Mouse (Mus musculus): ENCODE results near the gene Rnf19b. TPM values are rescaled to one million over a fixed set of nuclear protein-coding genes. Genes with fewer than 3 reads are reported as not detected.

Rnf19b gene
- total and polyA plus RNA-seq, 2 experiments = 35.0 to 49.1 TPM

- Histone ChIP-seq H3K36me3 (ENCODE audit: control insufficient read depth, insufficient read depth, low read length) (no peaks in the 10 kb centered on the region), H3K4me3 (ENCODE audit: insufficient read depth, low read depth, low read length) (no peak overlapping the region), H3K9ac (ENCODE audit: low read depth, low read length) (no peak overlapping the region), H3K27me3 (ENCODE audit: control insufficient read depth, insufficient read depth, low read length) (peaks cover 13% of the 10 kb centered on the region), H3K79me2 (ENCODE audit: control insufficient read depth, insufficient read depth, low read length) (no peaks in the 10 kb centered on the region), H3K27ac (replicated peaks; ENCODE audit: insufficient read depth, low read depth, low read length) (no peak overlapping the region), H3K4me1 (ENCODE audit: control insufficient read depth, insufficient read depth, low read length) (no peaks in the 10 kb centered on the region)
- TF ChIP-seq POLR2A (IDR thresholded peaks at IDR 0.05; ENCODE audit: extremely low read depth, insufficient read depth, low read length) (no peak), CTCF (IDR thresholded peaks at IDR 0.05; ENCODE audit: low read depth, low read length) (no peak)
- WGBS = 72% methylated on average over 10 of the region's 10 CpGs
- DNase-seq (ENCODE audit: extremely low read depth, low read depth, low spot score) = no peak
These were observed 61.6 kb downstream of the Rnf19b start for GRCm38 (mm10) chr4:129119708-129120107.

DNA sequence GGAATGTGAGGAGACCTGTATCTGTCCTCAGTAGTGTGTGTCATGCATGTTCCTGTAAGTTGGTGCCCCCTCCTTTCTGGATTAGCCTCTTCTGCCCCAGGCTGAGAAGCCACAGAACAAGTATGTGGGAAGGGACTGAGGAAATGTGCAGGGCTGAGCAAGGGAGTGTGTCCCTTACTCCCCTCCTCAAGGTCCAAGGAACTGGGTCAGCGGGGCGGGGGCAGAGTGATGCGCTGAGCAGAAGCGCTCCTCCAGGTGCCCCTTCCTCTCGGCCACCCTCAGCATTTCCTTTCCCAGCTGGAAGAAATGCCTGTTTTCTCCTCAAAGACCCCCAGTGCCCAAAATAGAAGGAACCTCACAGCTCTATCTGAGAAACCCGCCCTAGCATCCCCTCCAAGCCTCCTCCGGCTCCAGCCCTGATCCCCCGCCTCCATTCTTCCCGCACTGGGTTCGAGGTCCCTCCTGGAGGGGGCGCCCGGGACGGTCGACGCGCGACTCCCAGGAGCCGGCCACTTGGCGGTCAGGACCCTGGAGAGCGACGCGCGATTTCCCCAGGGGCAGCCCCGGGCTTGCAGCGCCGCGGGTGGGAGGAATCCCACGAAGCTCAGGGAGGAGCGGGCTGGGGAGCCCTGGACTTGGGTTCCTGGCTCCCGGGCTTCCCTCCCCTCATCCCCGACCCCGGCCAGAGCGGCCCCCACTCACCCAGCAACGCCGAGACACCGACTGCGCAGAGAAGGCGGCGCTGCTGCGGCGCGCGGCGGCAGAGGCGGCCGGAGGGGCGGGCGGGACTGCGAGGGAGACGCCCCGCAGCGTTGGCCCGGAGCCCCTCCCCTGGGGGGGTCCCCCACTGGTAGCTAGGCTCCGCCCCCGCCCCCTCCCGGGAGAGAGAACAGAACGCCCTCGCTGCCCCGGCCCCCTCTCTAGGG, 62.7 kb downstream of the Rnf19b start:
- Histone ChIP-seq H3K9ac (ENCODE audit: low read depth, low read length) (no peak overlapping the region), H3K4me1 (ENCODE audit: control insufficient read depth, insufficient read depth, low read length) (0 out of 2 replicates have a peak, but pooled peaks cover 2% of the 10 kb centered on the region), H3K4me3 (ENCODE audit: insufficient read depth, low read depth, low read length) (peak overlapping the region; percentile 15; the same call in 1 of the 2 replicates), H3K79me2 (ENCODE audit: control insufficient read depth, insufficient read depth, low read length) (no peaks in the 10 kb centered on the region), H3K36me3 (ENCODE audit: control insufficient read depth, insufficient read depth, low read length) (no peaks in the 10 kb centered on the region), H3K27me3 (ENCODE audit: control insufficient read depth, insufficient read depth, low read length) (peaks cover 13% of the 10 kb centered on the region), H3K27ac (replicated peaks; ENCODE audit: insufficient read depth, low read depth, low read length) (no peak overlapping the region)
- 3% methylated on average over 58 of the region's 59 CpGs for WGBS
- DNase-seq (ENCODE audit: extremely low read depth, low read depth, low spot score) = no peak
- 0 out of 2 replicates have a peak, but pooled peaks have one; percentile 6 for TF ChIP-seq CTCF (IDR thresholded peaks at IDR 0.05; ENCODE audit: low read depth, low read length)
- TF ChIP-seq POLR2A (IDR thresholded peaks at IDR 0.05; ENCODE audit: extremely low read depth, insufficient read depth, low read length) = no peak

DNA sequence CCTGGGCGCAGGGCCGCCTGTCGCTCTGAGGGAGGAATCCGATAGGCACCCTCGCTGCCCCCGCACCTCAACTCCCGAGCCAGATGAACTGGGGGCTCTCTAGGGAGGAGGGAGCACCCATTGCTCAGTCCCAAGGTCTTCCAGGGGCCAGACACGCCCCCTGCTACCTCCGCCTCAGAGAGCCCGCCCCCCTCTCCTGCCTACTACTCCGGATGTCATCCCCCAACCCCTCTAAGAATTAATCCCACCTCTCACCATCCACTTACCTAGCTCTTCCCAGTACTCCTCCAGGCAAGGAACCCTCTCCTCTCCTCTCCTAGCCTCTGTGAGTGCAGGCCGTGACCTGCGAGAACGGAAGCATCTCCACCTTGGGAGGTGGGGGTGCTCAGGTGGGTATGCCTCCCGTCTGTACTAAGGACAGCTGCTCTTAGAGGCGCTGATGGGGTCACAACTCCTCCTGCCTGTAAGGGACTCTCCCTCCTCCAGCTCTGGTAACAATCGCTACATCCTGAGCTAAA, 63.6 kb downstream of the Rnf19b start, which contains the start of gene Hpca:
TSS of gene Hpca (minus strand) at position 468 of the 518 bp plus-strand sequence.
- Histone ChIP-seq H3K79me2 (ENCODE audit: control insufficient read depth, insufficient read depth, low read length) (no peaks in the 10 kb centered on the region), H3K9ac (ENCODE audit: low read depth, low read length) (no peak within 1 kb of the TSS), H3K4me1 (ENCODE audit: control insufficient read depth, insufficient read depth, low read length) (0 out of 2 replicates have a peak, but pooled peaks cover 2% of the 10 kb centered on the region), H3K27me3 (ENCODE audit: control insufficient read depth, insufficient read depth, low read length) (peaks cover 13% of the 10 kb centered on the region), H3K4me3 (ENCODE audit: insufficient read depth, low read depth, low read length) (peak within 1 kb of the TSS; percentile 15; the same call in 1 of the 2 replicates), H3K36me3 (ENCODE audit: control insufficient read depth, insufficient read depth, low read length) (no peaks in the 10 kb centered on the region), H3K27ac (replicated peaks; ENCODE audit: insufficient read depth, low read depth, low read length) (no peak within 1 kb of the TSS)
- TF ChIP-seq CTCF (IDR thresholded peaks at IDR 0.05; ENCODE audit: low read depth, low read length) (no peak), POLR2A (IDR thresholded peaks at IDR 0.05; ENCODE audit: extremely low read depth, insufficient read depth, low read length) (no peak)
- no peak for DNase-seq (ENCODE audit: extremely low read depth, low read depth, low spot score)
- WGBS = 6% methylated on average over 12 of the region's 17 CpGs

DNA sequence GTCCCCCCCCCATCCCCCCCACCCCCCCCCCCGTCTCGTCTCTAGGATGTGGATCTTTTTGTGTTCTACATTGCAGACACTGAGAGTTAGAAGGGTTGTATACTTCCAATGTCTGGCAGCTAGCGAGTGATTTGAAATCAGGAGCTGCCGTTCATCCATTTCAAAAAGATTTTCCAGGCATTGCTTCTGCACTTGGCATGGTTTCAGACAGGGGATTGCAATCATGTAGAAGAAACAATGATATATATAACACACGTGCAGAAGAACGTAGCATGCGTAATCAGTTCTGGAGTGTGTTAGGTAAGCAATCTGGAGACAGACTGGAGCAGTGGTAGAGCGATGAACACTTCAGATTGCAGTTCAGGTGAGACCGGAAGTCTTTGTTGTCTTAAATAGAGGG, 64.0 kb downstream of the Rnf19b start:
- Histone ChIP-seq H3K9ac (ENCODE audit: low read depth, low read length) (no peak overlapping the region), H3K27ac (replicated peaks; ENCODE audit: insufficient read depth, low read depth, low read length) (no peak overlapping the region), H3K4me3 (ENCODE audit: insufficient read depth, low read depth, low read length) (no peak overlapping the region), H3K79me2 (ENCODE audit: control insufficient read depth, insufficient read depth, low read length) (no peaks in the 10 kb centered on the region), H3K36me3 (ENCODE audit: control insufficient read depth, insufficient read depth, low read length) (no peaks in the 10 kb centered on the region), H3K27me3 (ENCODE audit: control insufficient read depth, insufficient read depth, low read length) (peaks cover 13% of the 10 kb centered on the region), H3K4me1 (ENCODE audit: control insufficient read depth, insufficient read depth, low read length) (0 out of 2 replicates have a peak, but pooled peaks cover 2% of the 10 kb centered on the region)
- no peak for DNase-seq (ENCODE audit: extremely low read depth, low read depth, low spot score)
- TF ChIP-seq CTCF (IDR thresholded peaks at IDR 0.05; ENCODE audit: low read depth, low read length) (no peak), POLR2A (IDR thresholded peaks at IDR 0.05; ENCODE audit: extremely low read depth, insufficient read depth, low read length) (no peak)
- WGBS = 33% methylated on average over 9 of the region's 9 CpGs

DNA sequence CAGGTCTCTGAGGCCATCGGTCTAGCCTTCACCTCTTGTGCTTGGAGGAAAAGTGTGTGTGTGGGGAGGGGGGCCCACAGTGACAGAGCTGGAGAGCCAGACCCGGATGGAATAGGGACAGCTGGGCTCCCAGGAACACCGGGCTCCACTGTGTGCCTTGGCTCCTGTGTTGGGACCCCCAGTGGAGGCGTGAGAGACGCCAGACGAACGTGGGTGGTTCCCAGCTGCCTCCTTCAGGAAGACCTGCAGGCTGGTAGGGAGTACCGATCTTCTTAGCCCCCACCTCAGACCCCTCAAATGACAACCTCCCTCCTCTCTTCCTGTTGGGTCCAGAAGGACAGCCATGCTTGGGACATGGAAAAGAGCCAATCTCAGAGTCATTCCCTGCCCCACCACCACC, 64.6 kb downstream of the Rnf19b start:
- Histone ChIP-seq H3K9ac (ENCODE audit: low read depth, low read length) (no peak overlapping the region), H3K27me3 (ENCODE audit: control insufficient read depth, insufficient read depth, low read length) (peaks cover 13% of the 10 kb centered on the region), H3K27ac (replicated peaks; ENCODE audit: insufficient read depth, low read depth, low read length) (no peak overlapping the region), H3K79me2 (ENCODE audit: control insufficient read depth, insufficient read depth, low read length) (no peaks in the 10 kb centered on the region), H3K4me1 (ENCODE audit: control insufficient read depth, insufficient read depth, low read length) (0 out of 2 replicates have a peak, but pooled peaks cover 2% of the 10 kb centered on the region), H3K36me3 (ENCODE audit: control insufficient read depth, insufficient read depth, low read length) (no peaks in the 10 kb centered on the region), H3K4me3 (ENCODE audit: insufficient read depth, low read depth, low read length) (no peak overlapping the region)
- WGBS = 18% methylated on average over 8 of the region's 8 CpGs
- no peak for DNase-seq (ENCODE audit: extremely low read depth, low read depth, low spot score)
- TF ChIP-seq POLR2A (IDR thresholded peaks at IDR 0.05; ENCODE audit: extremely low read depth, insufficient read depth, low read length) (no peak), CTCF (IDR thresholded peaks at IDR 0.05; ENCODE audit: low read depth, low read length) (no peak)

Measured in liver, adult 2 months (tissue).